Mouse (Mus musculus) olfactory bulb, adult 2 months (tissue): ENCODE data around the gene Ptp4a2.

ENCODE experiments used
- CTCF ChIP-seq: fragments of 200-500 bp; IDR thresholded peaks from 2 replicates; pipeline ENCODE4 v1.5.1; 2012; ENCODE audit warnings: low read depth, mild to moderate bottlenecking, low read length, moderate library complexity; ENCODE audit not compliant: insufficient read depth
- POLR2A ChIP-seq: fragments of 200-500 bp; IDR thresholded peaks from 2 replicates; pipeline ENCODE4 v1.6.1; 2012; ENCODE audit warnings: mild to moderate bottlenecking, low read depth, low read length, moderate library complexity; ENCODE audit not compliant: insufficient read depth

DNA sequence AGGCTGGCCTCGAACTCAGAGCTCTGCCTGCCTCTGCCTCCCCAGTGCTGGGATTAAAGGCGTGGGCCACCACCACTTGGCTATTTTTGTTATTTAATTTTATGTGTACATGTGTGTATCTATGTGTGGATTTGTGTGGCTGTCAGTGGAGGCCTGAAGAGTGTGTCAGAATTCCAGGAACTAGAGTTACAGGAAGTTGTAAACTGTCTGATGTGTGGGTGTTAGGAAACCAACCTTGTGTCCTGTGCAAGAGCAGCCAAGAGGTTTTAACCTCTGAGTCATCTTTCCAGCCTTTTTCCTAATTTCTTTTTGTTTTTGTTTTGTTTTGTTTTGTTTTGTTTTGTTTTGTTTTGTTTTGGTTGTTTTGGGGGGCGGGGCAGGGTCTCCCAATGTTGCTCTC is 83.8 kb downstream of the Ptp4a2 start:
- TF ChIP-seq CTCF = no peak
- TF ChIP-seq POLR2A = no peak
